Mouse (Mus musculus) ovary, adult 2 months (tissue): ENCODE data around the gene Ginm1. TPM values are rescaled to one million over a fixed set of nuclear protein-coding genes. Genes with fewer than 3 reads are reported as not detected.

Source experiments
- polyA plus RNA-seq: library from polyadenylated mRNA; depleted of rRNA; stranded (reverse); fragments of >200 nt; gene quantifications from 2 replicates; pipeline ENCODE4 v1.2.3, GENCODE M21; 2012; rRNA removed

Ginm1 gene
- 15.2 and 21.6 TPM in 2 replicates for polyA plus RNA-seq

DNA sequence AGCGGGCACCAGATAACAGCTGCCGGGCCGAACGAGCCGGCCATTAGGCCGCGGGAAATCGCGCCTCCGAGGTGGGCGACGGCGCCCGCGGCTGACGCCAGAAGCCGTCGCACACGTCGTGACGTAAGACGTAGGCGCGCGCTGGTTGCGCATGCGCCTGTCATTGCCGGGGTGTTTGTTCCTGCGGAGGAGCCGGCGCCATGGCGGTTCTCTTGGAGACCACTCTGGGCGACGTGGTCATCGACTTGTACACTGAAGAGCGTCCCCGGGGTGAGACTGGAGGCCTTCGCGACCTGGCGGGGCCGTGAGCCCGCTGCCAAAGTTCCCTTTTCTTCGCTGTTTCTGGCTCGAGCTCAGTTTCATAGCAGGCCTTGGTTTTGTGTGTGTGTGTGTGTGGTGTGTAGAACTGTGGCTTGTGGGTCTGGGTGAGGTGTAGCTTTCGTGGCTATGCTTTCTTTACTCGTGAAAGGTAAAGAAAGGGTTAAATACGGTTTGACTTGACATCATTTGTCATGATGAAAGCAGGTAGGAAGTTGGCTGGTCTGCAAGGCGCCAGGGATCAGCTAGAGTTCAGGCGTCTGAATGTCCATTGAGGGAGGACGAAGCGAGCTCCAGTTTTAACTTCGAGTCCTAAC, at the start of gene Ginm1, which contains the start of gene Ppil4:
Gene Ginm1 (minus strand): TSS at position 74 of the 635 bp plus-strand sequence.
Gene Ppil4 (plus strand): TSS at position 141 of the 635 bp plus-strand sequence.

DNA sequence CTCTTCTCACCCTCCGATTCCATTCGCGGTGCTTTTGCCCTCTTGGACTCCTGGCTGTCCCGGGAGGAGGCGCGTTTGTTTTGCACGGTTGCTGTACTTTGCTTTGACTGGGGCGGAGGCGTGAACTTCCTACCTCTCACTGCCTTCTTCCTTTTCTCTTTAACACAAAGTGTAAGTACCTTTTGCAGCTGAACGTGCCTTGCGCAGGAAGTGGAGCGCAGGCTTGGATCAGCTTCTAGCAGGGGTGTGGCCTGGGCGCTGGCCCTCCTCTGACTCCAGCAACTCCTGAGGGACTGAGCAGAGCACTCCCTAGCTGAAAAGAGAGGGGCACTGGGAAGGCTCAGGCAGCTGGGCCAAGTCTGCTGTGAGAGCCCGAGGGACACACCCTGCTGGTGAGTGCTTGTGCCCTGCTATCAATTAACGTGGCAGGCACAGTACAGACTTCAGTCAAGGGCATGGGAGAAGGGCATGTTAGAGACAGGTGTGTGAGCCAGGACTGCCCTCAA, 39.6 kb upstream of the Ginm1 start, which contains the start of gene Zc3h12d:
Gene Zc3h12d (plus strand): TSS at position 300 of the 506 bp plus-strand sequence.

DNA sequence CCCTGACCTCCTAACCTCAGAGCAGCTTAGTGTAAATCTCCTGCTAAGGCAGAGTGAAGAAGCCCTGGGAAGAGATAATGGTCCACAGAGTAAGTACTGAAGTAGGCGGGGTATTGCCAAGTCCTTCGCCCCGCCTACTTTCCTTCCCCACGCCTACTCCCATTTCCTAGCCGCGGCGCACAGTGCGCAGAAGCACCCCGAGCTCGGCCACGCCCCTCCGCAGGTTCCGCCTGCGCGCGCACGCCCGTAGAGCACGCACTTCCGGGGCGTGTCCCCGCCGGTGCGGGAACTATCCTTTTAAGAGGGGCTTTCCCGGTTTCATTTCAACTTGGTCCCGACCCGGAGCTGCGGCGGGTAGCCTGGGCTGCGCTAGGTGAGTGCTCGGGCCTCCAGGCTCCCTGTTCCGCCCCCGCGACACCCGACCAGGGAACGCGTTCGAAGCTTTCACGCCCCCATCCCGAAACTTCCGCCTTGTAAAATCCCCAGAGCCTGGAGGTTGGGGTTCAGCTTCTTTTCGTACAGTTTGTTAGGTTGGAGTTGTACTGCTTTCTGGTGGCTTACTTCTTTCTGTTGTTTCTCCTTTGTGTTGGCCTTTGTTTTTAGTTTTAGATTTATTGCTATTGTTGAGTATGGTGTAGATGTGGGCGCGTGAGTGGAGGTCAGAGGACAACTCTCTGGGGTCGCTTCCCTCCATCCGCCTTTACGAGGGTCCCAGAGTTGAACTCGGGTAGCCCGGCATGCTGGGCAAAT, 66.7 kb downstream of the Ginm1 start, which contains the start of gene Katna1:
Gene Katna1 (plus strand): TSS at position 250 of the 750 bp plus-strand sequence.

Other genes starting within 250 kb of the Ginm1 start
- gene Lrp11, start 203.0 kb downstream of the Ginm1 start, polyA plus RNA-seq: 29.1 and 64.6 TPM in 2 replicates
- 7.0 and 7.3 TPM in 2 replicates for gene Nup43, start 125.3 kb downstream of the Ginm1 start, polyA plus RNA-seq
- gene Pcmt1, start 111.7 kb downstream of the Ginm1 start, polyA plus RNA-seq: 16.9 and 21.0 TPM in 2 replicates
- 10.4 and 14.0 TPM in 2 replicates for gene Lats1, start 111.6 kb downstream of the Ginm1 start, polyA plus RNA-seq
- 1.5 and 2.2 TPM in 2 replicates for gene Katna1, start 66.8 kb downstream of the Ginm1 start, polyA plus RNA-seq
- 4.4 and 4.5 TPM in 2 replicates for gene Ppil4, start 67 bp upstream of the Ginm1 start, polyA plus RNA-seq
- 0.52 and 0.66 TPM in 2 replicates for gene Zc3h12d, start 39.6 kb upstream of the Ginm1 start, polyA plus RNA-seq
- gene Tab2, start 163.4 kb upstream of the Ginm1 start, polyA plus RNA-seq: 15.1 and 32.8 TPM in 2 replicates